Mouse (Mus musculus) myocyte (in vitro differentiated cells): Measurements from ENCODE around the gene Sod3. TPM values are rescaled to one million over a fixed set of nuclear protein-coding genes. Genes with fewer than 3 reads are reported as not detected.

Source experiments
- H3K27me3 ChIP-seq: one replicate; pipeline ENCODE4 v1.6.1; 2011; ENCODE audit not compliant: control insufficient read depth, insufficient read depth, insufficient read length
- H3K36me3 ChIP-seq: one replicate; pipeline ENCODE4 v1.6.1; 2011; ENCODE audit not compliant: control insufficient read depth, insufficient read depth
- H3K4me2 ChIP-seq: one replicate; pipeline ENCODE4 v1.6.1; 2011; ENCODE audit warnings: low read depth, control low read depth
- H3K4me3 ChIP-seq: one replicate; pipeline ENCODE4 v1.5.1; 2011; ENCODE audit warnings: mild to moderate bottlenecking, control low read depth, moderate library complexity
- H3K79me2 ChIP-seq: one replicate; pipeline ENCODE4 v1.6.1; 2011; ENCODE audit not compliant: control insufficient read depth, insufficient read depth
- H3ac ChIP-seq: one replicate; pipeline ENCODE4 v1.6.1; 2011; ENCODE audit not compliant: control insufficient read depth, insufficient read length
- CEBPB ChIP-seq: IDR thresholded peaks from 2 replicates; pipeline ENCODE4 v1.6.1; 2011; ENCODE audit warnings: mild to moderate bottlenecking, moderate library complexity; ENCODE audit not compliant: poor library complexity, insufficient read depth, severe bottlenecking
- E2F4 ChIP-seq: IDR thresholded peaks from one replicate; pipeline ENCODE4 v1.6.1; 2011; ENCODE audit warnings: mild to moderate bottlenecking, control low read depth, moderate library complexity; ENCODE audit not compliant: insufficient read depth
- MAX ChIP-seq: IDR thresholded peaks from one replicate; pipeline ENCODE4 v1.6.1; 2011; ENCODE audit warnings: low read depth, mild to moderate bottlenecking, control low read depth
- MYOD1 ChIP-seq, 3 experiments: IDR thresholded peaks; one replicate each; pipeline ENCODE4 v1.6.1; 2011; ENCODE audit warnings: control low read depth in 2 of 3, low read depth in 2 of 3, mild to moderate bottlenecking in 2 of 3, moderate library complexity in 1 of 3; ENCODE audit not compliant: insufficient read length in 2 of 3, control insufficient read depth in 1 of 3
- MYOG ChIP-seq, 3 experiments: IDR thresholded peaks; one replicate each; pipeline ENCODE4 v1.6.1; 2011; ENCODE audit warnings: control low read depth in 2 of 3, low read depth in 2 of 3, mild to moderate bottlenecking in 2 of 3; ENCODE audit not compliant: insufficient read length in 2 of 3, control insufficient read depth in 1 of 3, insufficient read depth in 1 of 3
- POLR2A ChIP-seq: IDR thresholded peaks from one replicate; pipeline ENCODE4 v1.6.1; 2011; ENCODE audit warnings: low read depth, mild to moderate bottlenecking, control low read depth, moderate library complexity; ENCODE audit not compliant: insufficient read length
- POLR2AphosphoS2 ChIP-seq: IDR thresholded peaks from one replicate; pipeline ENCODE4 v1.6.1; 2011; ENCODE audit warnings: low read depth, control low read depth; ENCODE audit not compliant: insufficient read length
- REST ChIP-seq: IDR thresholded peaks from one replicate; pipeline ENCODE4 v1.6.1; 2011; ENCODE audit warnings: mild to moderate bottlenecking, control low read depth, moderate library complexity; ENCODE audit not compliant: insufficient read depth, insufficient read length
- SRF ChIP-seq: IDR thresholded peaks from one replicate; pipeline ENCODE4 v1.6.1; 2011; ENCODE audit warnings: low read depth; ENCODE audit not compliant: control insufficient read depth, insufficient read length
- TCF12 ChIP-seq: IDR thresholded peaks from one replicate; pipeline ENCODE4 v1.6.1; 2011; ENCODE audit warnings: mild to moderate bottlenecking, control low read depth; ENCODE audit not compliant: poor library complexity, insufficient read depth, severe bottlenecking
- TCF3 ChIP-seq: IDR thresholded peaks from one replicate; pipeline ENCODE4 v1.6.1; 2011; ENCODE audit warnings: low read depth, control low read depth; ENCODE audit not compliant: insufficient read length
- USF1 ChIP-seq: IDR thresholded peaks from one replicate; pipeline ENCODE4 v1.6.1; 2011; ENCODE audit warnings: low read depth, mild to moderate bottlenecking, control low read depth, moderate library complexity
- polyA plus RNA-seq: library from polyadenylated mRNA; unstranded; fragments of >200 nt; fragmentation: generic; extraction: Trizol; gene quantifications from one replicate; pipeline ENCODE4 v1.2.1, GENCODE M21; 2012; ENCODE audit warnings: missing spikeins

Gene Sod3
- polyA plus RNA-seq, 1 experiment = 10.9 TPM

GRCm38 (mm10) chr5:52339134-52339533 lies 24.5 kb upstream of the Sod3 start:
- no peak overlapping the region for H3K4me3 ChIP-seq
- no peaks in the 10 kb centered on the region for H3K27me3 ChIP-seq
- no peaks in the 10 kb centered on the region for H3K79me2 ChIP-seq
- H3K4me2 ChIP-seq = no peak overlapping the region
- no peak overlapping the region for H3ac ChIP-seq
- no peaks in the 10 kb centered on the region for H3K36me3 ChIP-seq
- TF ChIP-seq SRF = no peak

GRCm38 (mm10) chr5:52346890-52347289 lies 16.7 kb upstream of the Sod3 start:
- H3K36me3 ChIP-seq = no peaks in the 10 kb centered on the region
- H3K4me2 ChIP-seq = no peak overlapping the region
- H3K79me2 ChIP-seq = no peaks in the 10 kb centered on the region
- no peak overlapping the region for H3K4me3 ChIP-seq
- H3K27me3 ChIP-seq = no peaks in the 10 kb centered on the region
- TF ChIP-seq TCF3 (no peak), MYOG (IDR thresholded peaks at IDR 0.05; ENCODE audit: control insufficient read depth in 1 of 3, insufficient read depth in 1 of 3, insufficient read length in 2 of 3, low read depth in 2 of 3) (no peak), SRF (no peak), TCF12 (no peak), CEBPB (no peak)
- no peak overlapping the region for H3ac ChIP-seq

DNA sequence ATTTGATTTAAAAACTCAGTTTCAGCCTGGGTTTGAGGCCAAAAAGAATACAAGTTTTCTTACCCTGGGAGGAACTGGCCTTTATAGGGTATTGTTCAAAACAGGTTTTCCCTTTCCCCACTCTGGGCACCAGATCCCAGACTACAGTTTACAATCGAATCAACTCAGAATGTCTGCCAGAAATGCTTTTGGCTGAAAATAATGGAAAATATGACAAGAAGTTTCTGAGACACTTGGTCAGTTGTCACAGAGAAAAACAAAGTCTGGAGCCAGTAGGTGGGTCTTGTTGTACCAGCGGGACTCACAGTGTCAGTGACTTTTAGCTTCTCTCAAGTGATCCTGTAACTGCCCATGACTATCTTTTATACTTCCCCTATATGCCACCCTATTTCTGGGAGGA lies 13.1 kb upstream of the Sod3 start:
- H3K4me3 ChIP-seq = no peak overlapping the region
- no peaks in the 10 kb centered on the region for H3K79me2 ChIP-seq
- no peaks in the 10 kb centered on the region for H3K36me3 ChIP-seq
- H3K27me3 ChIP-seq = no peaks in the 10 kb centered on the region
- H3K4me2 ChIP-seq = no peak overlapping the region
- H3ac ChIP-seq = no peak overlapping the region
- no peak for TF ChIP-seq REST
- TF ChIP-seq CEBPB = no peak
- no peak for TF ChIP-seq POLR2AphosphoS2
- TF ChIP-seq MAX = no peak
- TF ChIP-seq POLR2A = no peak
- TF ChIP-seq MYOD1 (IDR thresholded peaks at IDR 0.05; ENCODE audit: control insufficient read depth in 1 of 3, insufficient read length in 2 of 3, low read depth in 2 of 3) = no peak
- TF ChIP-seq USF1 = no peak
- TF ChIP-seq TCF3 = no peak
- TF ChIP-seq SRF = no peak
- TF ChIP-seq E2F4 = no peak
- no peak for TF ChIP-seq MYOG (IDR thresholded peaks at IDR 0.05; ENCODE audit: control insufficient read depth in 1 of 3, insufficient read depth in 1 of 3, insufficient read length in 2 of 3, low read depth in 2 of 3)
- no peak for TF ChIP-seq TCF12

- H3K4me2 ChIP-seq = peak overlapping the region; percentile 8
- H3K4me3 ChIP-seq = no peak overlapping the region
These were observed 12.0 kb upstream of the Sod3 start for GRCm38 (mm10) chr5:52351561-52351960.

GRCm38 (mm10) chr5:52352730-52353129 lies 10.9 kb upstream of the Sod3 start:
- H3K36me3 ChIP-seq = no peaks in the 10 kb centered on the region

More at GRCm38 (mm10) chr5:52351561-52351960, 12.0 kb upstream of the Sod3 start:
- Histone ChIP-seq H3K79me2 (no peaks in the 10 kb centered on the region), H3ac (no peak overlapping the region), H3K27me3 (no peaks in the 10 kb centered on the region), H3K36me3 (no peaks in the 10 kb centered on the region)
- no peak for TF ChIP-seq TCF3
- no peak for TF ChIP-seq POLR2A
- TF ChIP-seq MAX = no peak
- no peak for TF ChIP-seq TCF12
- 0 out of 2 replicates have a peak, but pooled peaks have one; percentile 55 for TF ChIP-seq CEBPB

More at GRCm38 (mm10) chr5:52352730-52353129, 10.9 kb upstream of the Sod3 start:
- Histone ChIP-seq H3K79me2 (no peaks in the 10 kb centered on the region), H3K4me2 (no peak overlapping the region), H3K27me3 (no peaks in the 10 kb centered on the region), H3K4me3 (no peak overlapping the region), H3ac (no peak overlapping the region)
- TF ChIP-seq TCF12 = no peak
- TF ChIP-seq MAX = no peak
- no peak for TF ChIP-seq SRF
- no peak for TF ChIP-seq REST
- TF ChIP-seq MYOD1 (IDR thresholded peaks at IDR 0.05; ENCODE audit: control insufficient read depth in 1 of 3, insufficient read length in 2 of 3, low read depth in 2 of 3) = no peak
- no peak for TF ChIP-seq E2F4
- no peak for TF ChIP-seq CEBPB
- no peak for TF ChIP-seq POLR2AphosphoS2
- TF ChIP-seq TCF3 = no peak
- no peak for TF ChIP-seq MYOG (IDR thresholded peaks at IDR 0.05; ENCODE audit: control insufficient read depth in 1 of 3, insufficient read depth in 1 of 3, insufficient read length in 2 of 3, low read depth in 2 of 3)
- TF ChIP-seq POLR2A = no peak
- TF ChIP-seq USF1 = no peak
